Comparison of ENCODE assay signal across 34 mouse cellular contexts in the genomic region with DNA sequence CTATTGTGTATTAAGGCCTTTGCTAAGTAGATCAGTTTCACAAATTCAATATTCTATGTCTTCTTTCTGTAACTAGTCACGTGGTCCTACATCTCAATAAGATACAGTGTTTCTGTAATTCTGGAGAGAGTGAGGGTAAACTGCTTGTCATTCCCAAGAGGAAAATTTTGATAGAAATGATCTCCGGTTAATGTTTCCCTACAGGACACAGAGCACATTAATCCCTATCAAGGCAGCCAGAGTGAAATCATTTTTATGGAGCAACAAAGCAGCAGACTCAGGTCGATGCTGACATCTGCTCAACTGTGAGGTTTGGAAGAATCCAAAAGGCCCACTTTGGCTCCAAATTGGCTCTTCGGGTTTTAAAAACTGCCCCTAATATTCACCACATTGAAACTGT.
"Had no signal": no experiment of that assay in that cellular context is flagged by ENCODE, and none has a peak within 500 bp of the region (broad histone marks: within the 10 kb centered on the region; RNA-seq: fewer than 3 reads in every experiment).

No protein-coding gene starts in this region.

- H3K4me1 ChIP-seq: heart, embryonic 10.5 days; heart, embryonic 12.5 days; heart, embryonic 13.5 days; heart, embryonic 15.5 days; hindbrain, embryonic 10.5 days; hindbrain, embryonic 12.5 days; hindbrain, embryonic 15.5 days; intestine, embryonic 15.5 days; kidney, embryonic 15.5 days had no signal

- H3K36me3 ChIP-seq: heart, embryonic 10.5 days; heart, embryonic 12.5 days; heart, embryonic 13.5 days; heart, embryonic 15.5 days; hindbrain, embryonic 10.5 days; hindbrain, embryonic 12.5 days; hindbrain, embryonic 15.5 days; intestine, embryonic 15.5 days; kidney, embryonic 15.5 days had no signal

- H3K9ac ChIP-seq: heart, embryonic 12.5 days; heart, embryonic 13.5 days; heart, embryonic 15.5 days; hindbrain, embryonic 12.5 days; hindbrain, embryonic 15.5 days; intestine, embryonic 15.5 days; kidney, embryonic 15.5 days had no signal

- DNase-seq: heart, adult 2 months; heart, postnatal 10 days; heart, postnatal 14 days; heart, postnatal 36 days; heart, postnatal 4 days; kidney, adult 11 months; kidney, adult 18-20 months; kidney, adult 2 months; kidney, adult 8-10 months; kidney, adult 9 months; kidney, postnatal 10 days; kidney, postnatal 14 days; kidney, postnatal 25 days; kidney, postnatal 36 days; kidney, postnatal 4 days; layer of hippocampus, adult 9-11 months; layer of hippocampus, postnatal 36 days had no signal

- H3K9me3 ChIP-seq: heart, embryonic 10.5 days; heart, embryonic 12.5 days; heart, embryonic 13.5 days; heart, embryonic 15.5 days; hindbrain, embryonic 10.5 days; hindbrain, embryonic 12.5 days; hindbrain, embryonic 15.5 days; intestine, embryonic 15.5 days; kidney, embryonic 15.5 days had no signal

- H3K4me3 ChIP-seq: heart, adult 2 months; heart, embryonic 10.5 days; heart, embryonic 12.5 days; heart, embryonic 13.5 days; heart, embryonic 15.5 days; hindbrain, embryonic 10.5 days; hindbrain, embryonic 12.5 days; hindbrain, embryonic 15.5 days; intestine, embryonic 15.5 days; kidney, embryonic 15.5 days; layer of hippocampus, adult 2 months had no signal

- H3K4me2 ChIP-seq: heart, embryonic 11.5 days; heart, embryonic 12.5 days; heart, embryonic 13.5 days; heart, embryonic 15.5 days; hindbrain, embryonic 12.5 days; hindbrain, embryonic 15.5 days; intestine, embryonic 15.5 days; kidney, embryonic 15.5 days had no signal

- ATAC-seq: hindbrain, embryonic 16.5 days; hindbrain, postnatal 0 days; inflammation-experienced regulatory T-cells, adult 6 months; intestine, embryonic 15.5 days; intestine, embryonic 16.5 days; intestine, postnatal 0 days had no signal

- H3K27ac ChIP-seq: heart, adult 2 months; heart, embryonic 10.5 days; heart, embryonic 13.5 days; heart, embryonic 15.5 days; hindbrain, embryonic 10.5 days; hindbrain, embryonic 12.5 days; hindbrain, embryonic 15.5 days; hindbrain, postnatal 0 days; intestine, embryonic 15.5 days; kidney, embryonic 15.5 days; kidney, postnatal 0 days; layer of hippocampus, adult 2 months had no signal

- H3K27me3 ChIP-seq: heart, embryonic 12.5 days; heart, embryonic 13.5 days; heart, embryonic 15.5 days; hindbrain, embryonic 12.5 days; hindbrain, embryonic 15.5 days; intestine, embryonic 15.5 days; kidney, embryonic 15.5 days had no signal
